Mouse (Mus musculus) ZHBTc4 (cell line): ENCODE results near the gene Odc1.
"Not testable (repeated sequence)": the region's sequence is repeated elsewhere in the genome, so short reads cannot be mapped to it uniquely, and the experiment has no call there.

Source experiments
- DNase-seq: peaks from one replicate; pipeline ENCODE4 v3.0.0-alpha.2; 2011; ENCODE audit warnings: low read depth, low spot score

Odc1 gene

DNA sequence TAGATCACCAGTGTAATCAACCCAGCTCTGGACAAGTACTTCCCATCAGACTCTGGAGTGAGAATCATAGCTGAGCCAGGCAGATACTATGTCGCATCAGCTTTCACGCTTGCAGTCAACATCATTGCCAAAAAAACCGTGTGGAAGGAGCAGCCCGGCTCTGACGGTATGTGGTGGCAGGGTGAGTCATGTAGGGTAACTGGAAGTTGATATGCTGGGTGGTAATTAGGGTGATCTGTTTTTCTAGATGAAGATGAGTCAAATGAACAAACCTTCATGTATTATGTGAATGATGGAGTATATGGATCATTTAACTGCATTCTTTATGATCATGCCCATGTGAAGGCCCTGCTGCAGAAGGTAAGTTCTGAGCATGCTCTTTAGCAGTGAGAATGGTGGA lies 4.8 kb downstream of the Odc1 start:
- DNase-seq, result not testable (repeated sequence)

DNA sequence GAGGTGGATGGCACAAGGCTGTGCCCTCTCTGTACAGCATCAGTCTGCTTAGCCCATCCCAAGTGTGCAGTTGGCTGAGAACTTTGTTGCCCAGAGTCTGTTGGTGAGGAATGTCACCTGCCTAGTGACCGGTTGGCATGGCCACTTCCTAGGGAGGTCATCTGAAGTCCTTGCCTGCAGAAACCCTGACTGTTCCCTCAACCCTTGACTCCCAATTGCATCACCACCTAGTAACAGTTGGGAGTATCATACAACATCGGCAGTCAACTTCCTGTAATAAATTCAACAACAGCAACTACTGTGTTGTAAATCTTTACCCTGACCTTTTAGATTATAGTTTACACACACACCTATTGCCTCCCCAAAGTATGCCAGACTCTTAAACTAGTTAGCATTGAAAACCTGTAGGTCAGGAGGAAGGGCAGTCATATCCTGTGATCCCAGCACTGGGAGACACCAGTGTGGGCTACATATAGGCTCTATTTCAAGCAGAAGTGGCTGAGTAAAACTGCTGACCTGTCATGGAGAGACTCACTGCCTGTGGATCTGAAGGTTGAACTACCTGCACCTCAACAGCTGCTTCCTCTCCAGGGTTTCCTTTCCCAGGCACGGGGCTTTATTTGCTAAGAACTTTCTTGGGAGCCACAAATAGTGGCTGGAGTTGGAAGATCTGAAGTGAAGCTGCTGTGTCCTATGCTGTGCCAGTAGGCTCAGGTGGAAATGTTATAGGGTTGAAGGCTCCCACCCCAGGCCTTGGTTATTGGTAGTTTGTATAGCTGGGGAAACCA lies 6.8 kb downstream of the Odc1 start:
- DNase-seq, result no peak

DNA sequence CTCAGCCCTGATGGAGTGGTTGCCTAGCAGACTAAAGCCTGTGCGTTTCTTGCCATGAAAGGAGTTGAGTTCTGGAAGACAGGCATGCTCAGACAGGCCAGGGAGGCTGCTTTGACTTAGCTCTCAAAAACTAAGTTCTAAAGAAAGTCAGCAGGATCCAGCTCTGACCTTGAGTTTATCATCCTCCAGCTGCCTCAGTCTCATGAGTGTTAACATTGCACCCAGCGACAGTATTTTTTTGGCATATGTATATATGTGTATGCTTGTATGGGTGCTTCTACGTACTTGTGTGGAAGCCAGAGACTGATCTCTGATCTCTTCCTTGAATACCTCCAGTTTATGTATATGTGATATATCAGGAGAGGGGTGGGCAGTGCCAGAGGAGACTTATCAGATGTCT lies 7.8 kb downstream of the Odc1 start:
- peak; percentile 22 for DNase-seq

DNA sequence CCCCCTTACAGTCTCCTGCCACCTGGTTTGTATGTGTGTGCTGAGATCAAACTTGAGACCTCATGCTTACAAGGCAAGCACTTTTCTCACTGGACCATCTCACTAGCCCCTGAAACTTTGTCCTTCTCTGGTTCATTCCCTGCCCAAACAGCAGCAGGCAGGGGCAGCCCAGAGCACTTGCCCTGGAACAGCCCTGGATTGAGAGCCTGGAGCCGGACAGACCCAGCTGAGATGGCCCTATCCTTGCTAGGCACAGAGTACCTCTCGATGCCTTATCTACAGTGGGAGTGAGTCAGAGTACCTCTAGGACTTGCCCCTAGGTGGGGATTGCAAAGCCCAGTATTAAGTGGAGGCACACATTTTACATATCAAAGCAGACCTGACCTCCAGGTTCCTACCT lies 8.4 kb downstream of the Odc1 start:
- DNase-seq, result peak; percentile 56

DNA sequence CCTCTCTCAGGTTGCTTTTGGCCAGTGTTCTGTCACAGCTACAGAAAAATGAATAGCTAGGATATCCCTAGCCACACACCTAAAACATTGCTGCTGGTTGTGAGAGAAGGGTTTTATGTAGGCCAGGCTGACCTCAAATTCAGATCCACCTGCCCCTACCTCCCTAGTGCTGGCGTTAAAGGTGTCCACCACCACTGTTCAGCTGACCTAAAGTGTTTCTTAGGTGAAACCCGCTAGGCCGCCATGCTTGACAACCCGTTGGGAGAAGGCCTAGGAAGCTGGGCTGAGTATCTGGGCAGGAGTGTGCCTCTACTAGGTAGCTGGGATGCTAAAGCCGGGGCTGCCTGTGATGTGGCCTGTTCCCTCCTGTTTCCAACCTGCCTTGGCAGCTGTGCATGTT lies 9.0 kb downstream of the Odc1 start:
- DNase-seq, result no peak

DNA sequence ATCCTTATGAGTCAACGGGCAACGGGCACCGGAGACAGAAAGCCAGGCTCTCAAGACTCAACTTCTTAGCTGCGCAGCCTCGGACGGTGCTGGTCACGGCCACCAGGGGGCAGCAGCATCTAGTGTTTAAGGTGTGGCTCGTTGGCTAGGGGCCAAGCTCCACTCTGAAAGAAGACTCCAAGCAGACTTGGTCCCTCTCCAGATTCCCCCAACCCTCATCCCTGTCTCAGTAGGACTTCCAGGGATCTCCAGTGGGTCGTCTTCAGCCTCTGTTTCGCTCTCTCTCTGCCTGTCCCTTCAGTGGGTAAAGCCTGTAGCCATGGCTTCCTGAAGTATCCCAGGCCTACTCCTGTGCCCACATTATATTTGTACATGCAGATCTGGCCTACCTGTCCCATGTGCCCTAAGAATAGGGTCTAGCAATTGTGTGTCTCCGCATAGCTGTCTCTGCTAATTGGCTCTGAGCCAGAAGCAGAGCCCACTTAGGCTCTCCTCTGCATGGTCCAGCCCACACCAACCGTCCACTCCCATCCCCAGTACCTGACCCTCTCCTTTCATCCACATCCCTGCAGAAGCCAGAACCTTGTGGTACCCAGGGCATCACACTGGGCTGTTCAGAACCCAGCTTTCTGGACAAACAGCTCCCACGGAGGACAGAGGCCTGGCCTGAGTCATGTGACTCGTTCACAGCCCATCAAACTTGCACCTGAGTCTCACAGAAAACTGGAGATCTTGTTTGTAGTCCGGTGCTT lies 9.8 kb downstream of the Odc1 start:
- DNase-seq, result peak; percentile 94

DNA sequence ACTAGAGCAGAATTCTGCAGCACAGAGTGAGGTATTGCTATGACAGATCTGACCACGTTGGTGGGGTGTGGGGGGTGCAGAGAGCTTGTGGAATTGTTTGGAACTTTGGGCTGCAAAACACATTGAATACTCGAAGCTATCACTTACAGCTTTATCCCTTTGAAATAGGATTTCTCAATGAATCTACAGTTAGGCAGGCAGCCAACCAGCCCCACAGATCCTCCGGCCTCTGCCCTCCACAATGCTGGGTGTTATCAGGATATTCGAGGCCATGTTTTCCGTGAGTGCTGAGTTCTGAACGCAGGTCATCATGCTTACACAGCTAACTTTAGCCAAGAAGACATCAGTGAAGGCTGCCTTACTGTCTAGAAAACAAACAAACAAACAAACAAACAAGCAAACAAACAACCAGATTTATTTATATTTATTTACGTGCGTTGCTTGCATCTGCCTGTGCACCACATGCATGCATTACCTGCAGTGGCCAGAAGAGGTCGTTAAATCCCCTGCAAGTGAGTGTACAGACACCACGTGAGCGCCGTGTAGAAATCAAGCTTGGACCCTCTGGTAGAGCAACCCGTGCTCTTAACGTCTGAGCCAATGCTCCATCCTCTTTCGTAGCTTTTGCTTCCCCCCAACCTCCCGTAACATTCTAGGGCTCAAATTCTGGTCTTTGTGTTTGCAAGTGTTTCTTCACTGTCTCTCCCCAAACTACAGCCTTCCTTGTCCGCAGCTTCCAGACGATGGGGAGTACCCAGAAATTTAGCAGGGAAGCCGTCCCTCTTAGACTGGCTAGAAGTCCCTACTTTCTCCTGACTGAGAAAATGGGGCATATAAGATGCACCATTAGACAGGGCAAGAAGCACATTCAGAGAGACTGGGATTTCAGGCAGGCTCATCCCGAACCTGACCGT lies 12.1 kb downstream of the Odc1 start:
- DNase-seq, result peak; percentile 93

DNA sequence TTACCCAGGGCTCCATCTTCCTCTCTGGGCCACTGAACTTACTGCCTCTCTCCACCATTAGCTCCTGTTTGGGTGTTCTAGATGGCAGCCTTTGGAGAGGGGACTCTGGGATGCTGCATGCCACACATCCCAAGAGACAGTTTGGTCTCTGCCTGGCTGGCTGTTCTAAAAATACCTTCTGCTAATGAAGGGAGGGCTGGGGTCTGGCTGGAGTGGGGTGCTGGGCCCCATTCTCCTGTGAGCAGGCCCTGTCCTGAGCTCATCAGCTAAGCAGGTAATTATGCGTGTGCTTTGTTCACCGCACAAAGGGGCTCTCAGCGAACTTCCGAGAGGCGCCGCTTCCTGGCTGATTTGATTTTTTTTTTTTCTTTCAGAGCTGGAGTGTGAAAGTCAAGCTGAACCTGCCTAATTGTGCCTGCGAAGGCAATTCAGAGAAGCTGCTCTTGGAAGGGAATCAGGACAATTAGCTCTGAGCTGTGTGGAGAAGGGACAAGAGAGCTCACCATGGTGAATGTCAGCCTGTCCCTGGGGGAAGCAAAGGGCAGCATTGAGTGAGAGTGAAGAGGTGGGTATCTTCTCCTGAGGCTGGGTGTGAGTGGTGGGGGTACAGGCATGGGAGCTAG lies 12.9 kb downstream of the Odc1 start:
- peak; percentile 49 for DNase-seq

DNA sequence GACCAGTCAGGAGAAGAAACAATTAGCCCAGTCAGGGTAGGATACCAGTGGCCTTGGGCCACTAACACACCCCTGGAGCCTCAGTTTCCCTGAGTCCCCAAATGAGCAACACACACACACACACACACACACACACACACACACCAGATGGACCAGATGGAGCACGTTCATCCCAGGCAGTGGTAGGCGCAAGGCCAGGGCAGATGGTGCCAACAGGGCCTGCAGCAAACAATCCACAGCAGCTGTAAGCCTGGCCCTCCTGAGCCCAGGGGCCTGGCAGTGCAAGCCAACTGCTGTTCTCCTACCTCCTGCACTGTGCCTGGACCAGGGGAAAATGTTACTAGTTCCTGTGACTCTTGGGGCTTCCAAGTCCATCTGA lies 13.4 kb downstream of the Odc1 start:
- no peak for DNase-seq

DNA sequence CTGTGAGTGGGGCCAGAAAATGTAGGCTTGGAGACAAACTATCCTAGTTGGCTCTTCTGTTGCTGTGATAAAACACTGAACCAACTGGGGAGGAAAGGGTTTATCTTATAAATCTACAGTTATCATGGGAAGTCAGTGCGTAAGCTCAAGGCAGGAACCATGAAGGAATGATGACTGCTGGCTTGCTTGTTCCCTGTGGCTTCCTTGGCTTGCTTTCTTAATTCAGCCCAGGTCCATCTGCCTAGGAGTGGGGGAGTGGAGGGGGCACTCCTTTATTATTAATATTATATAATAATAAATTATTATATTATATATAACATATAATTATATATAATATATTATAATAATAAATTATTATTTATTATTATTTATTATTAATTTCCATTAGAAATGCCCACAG lies 17.8 kb downstream of the Odc1 start:
- no peak for DNase-seq

DNA sequence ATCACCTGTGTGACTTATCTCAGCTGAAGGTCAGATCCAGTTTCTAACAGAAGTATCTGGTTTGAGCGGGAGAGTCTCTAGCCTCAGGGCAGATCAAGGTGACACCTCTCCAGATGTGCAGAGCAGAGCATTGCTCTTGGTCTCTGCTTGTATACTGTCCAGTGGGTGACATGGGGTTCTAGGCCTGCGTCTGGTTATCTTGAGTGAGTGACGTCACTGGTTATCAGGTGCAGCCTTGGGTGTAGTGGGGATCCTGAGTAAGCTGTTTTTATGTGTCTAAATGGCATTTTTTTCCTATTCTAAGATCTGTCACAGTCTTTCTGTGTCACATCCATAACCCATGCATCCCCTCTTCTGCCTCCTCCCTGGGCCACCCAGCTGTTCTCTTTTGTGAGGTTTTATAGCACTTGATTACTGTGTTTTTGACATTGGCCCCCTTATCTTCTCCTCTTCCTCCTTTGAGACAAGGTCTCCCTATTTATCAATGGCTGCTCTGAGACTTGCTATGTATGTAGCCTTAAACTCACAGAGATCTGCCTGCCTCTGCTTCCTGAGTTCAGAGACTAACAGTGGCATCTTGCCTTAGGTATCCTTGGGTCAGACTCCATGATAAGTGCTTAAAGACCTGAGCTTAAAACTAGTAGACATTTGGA lies 20.9 kb downstream of the Odc1 start:
- DNase-seq, result no peak

DNA sequence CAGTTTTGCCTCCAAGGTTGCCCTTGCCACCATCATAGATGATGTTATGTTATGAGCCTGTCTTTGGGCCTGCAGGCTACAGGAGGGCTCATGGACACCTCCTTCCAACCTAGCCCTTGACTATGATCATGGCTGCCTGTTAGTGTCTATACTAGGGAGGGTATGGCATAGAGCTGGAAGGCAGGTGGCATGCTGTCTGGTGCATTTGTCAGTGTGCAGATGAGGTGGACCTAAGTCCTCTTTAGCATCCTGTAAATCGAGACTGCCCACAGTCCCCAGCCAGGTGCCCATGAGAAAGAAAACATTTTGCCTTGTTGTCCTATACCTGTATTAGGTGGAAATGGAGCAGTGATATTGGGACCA lies 21.4 kb downstream of the Odc1 start:
- no peak for DNase-seq

DNA sequence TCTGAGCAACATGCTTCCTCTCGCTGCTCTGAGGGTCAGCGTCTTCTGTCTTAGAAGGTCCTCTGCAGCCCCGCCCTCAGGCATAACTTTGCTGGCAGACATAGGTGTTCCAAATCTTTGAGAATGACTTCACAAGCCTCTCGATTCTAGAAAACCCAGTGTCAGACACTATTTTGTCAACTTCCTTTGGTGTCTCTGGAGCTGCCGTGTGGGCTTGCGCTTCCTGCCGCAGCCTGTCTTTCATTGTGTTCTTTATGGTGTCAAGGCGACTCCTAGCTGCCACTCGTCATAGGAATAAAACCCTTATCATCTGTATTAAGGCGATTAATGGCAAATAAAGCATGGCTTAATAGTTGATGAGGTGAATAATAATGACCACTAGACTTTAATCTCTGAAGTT lies 24.0 kb downstream of the Odc1 start:
- no peak for DNase-seq

DNA sequence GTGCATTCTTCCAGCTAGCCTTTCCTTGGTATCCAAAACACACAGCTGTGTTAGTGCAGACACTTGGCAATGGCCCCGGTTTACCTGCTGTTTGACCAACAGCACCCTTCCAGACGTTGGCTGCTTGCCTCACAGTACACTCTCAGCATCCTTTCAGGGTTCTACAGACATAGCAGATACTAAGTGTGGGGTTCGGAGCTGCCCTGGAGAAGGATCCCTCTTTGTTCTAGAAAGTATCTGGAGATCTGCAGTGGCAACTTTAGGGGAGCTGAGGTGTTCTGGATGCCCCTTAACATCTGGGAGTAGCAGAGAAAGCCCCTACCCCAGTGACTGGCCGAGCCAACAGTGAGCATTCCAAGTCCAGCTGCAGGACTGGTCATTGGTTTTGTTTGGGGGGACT lies 30.0 kb downstream of the Odc1 start:
- DNase-seq, result no peak

DNA sequence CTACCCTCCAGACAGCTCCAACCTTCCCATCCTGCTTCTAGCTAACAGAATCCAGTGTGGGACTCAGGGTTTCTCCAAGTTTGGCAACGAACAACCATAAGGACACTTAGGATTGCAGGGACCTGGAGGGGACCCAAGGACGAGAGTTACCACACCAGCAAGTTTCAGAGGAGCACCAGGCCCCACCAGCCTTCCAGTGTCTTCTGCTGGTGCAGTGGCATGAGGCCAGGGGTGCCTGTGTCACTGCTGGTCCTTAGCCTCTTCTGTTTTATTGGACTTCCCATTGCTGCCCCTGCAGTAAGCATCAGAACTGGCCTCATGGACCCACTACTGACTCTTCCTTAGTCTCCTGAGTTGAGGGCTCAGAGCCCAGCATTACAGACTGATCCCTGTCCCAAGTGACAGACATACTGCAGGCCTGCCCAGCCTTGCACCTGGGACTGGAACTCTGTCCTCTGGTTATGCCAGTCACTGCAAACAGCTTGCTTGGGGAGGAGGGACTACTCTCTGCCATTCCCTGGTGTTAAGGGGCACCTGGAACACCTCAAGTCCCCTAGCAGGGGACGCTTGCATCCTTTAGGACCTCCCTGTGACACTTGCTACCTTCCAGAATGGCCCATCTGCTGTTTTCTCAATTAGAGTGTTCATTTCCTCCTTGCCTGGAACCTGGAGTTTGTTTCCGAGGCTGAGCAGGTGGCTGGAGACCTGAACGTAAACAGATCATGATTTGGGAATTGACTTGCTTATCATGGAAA lies 30.7 kb downstream of the Odc1 start:
- no peak for DNase-seq

DNA sequence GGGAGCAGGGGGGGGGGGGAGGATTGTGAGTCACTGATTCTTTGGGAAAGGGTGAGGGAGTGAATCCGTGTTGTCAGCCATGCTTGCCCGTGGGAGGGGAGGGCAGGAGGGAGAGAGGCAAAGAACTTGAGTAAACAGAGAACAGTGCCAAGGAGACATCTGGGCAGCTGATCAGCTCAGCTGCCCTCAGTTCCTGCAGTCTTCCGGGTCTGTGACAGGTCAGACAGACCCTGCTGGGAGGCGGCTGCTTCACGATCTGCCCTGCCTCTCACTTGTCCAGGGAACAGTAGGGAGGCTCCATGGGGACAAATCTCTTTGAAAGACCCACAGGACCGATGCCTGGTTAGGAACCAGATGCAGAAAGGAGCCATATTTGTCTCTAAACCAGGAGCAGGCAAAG lies 31.4 kb downstream of the Odc1 start:
- peak; percentile 36 for DNase-seq

DNA sequence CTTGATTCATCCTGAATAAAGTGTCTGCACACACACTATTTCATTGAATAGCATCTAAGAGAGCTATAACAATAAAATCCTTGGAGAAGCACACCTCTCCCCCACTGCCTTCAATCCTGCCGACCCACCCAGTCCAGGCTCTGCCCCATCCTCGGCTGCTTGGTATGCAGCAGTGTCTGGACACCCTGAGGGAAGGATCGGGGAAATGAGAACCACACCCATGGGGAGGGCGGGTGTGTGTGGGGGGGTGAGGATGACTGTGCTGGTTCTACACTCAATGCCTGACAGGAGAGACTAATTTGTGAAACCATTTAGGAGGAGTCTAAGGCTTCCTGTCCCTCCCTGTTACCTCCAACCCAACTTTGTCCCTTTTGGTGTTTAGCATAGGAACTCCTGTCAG lies 34.0 kb downstream of the Odc1 start:
- peak; percentile 72 for DNase-seq

DNA sequence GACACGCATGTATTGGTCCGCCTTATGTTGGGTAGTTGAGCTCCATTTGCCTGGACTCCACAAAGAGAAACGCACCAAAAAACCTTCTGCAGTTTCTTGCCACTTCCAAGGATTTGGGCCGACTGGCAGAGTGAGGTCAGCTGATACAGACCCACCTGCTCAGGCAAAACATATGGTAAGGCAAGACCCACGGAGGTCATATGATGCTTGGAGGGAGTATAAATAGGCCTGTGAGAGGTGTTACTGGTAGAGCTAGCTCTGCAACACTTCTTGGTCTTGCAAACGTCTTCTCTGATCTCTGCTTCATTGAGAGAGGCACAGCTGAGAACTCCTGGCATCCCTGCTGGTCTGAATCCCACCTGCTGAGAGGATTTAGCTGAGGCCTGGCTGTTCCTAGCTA lies 36.4 kb downstream of the Odc1 start:
- DNase-seq, result no peak

DNA sequence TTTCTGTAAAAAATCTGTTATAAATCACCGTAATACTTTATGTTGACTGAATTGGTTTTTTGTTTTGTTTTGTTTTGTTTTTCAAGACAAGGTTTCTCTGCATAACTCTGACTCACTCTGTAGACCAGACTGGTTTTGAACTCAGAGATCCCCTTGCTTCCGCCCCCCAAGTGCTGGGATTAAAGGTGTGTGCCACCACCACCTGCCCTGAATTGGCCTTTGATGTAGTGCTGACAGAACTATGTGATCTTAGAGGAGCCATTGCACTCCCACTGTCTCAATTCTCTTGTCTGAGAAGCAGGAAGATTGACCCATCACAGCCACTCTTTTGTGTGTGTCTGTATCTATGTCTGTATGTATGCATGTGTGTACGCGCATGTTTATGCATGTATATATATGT lies 37.8 kb downstream of the Odc1 start:
- no peak for DNase-seq

DNA sequence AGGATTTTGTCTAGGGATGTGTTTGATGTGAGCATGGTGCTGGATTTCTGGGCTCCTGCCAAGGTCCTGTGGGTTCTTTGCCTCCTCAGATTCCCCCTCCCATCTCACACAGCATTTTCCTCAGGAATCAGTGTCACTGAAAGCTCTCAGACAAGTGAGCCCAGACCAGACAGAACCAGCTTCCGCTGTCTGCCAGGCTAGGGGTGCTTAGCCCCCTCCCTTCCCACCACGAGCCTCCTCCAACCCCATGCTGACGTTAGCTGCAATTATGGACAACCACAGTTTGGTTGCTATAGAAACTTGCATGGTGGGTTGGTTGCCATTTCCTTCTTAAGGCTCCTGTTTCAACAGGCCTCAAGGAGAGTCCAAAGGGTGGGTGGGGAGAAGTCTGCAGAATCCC lies 39.3 kb downstream of the Odc1 start:
- DNase-seq, result no peak

DNA sequence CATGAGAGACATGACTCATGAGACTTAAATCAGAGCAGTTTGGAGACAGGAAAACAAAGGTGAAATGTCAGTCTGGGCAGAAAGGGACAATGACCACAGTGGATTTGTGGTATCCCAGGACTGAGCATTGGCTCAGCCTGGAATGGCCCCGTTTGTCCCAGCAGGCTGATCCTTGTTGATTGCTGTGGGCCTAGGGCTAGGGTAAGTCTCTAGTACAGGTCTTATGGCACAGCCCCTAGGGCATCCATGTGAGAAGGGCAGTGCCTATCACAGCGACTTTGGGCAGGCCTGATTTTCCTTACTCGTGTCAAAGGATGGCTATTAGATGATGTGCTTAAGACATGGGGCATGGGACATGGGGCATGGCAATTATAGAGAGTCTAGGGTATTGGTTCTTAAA lies 41.4 kb downstream of the Odc1 start:
- no peak for DNase-seq
